Mouse (Mus musculus) CH12.LX (cell line): ENCODE results near the gene Col9a1.

Experiments
- CTCF ChIP-seq, 2 experiments: IDR thresholded peaks in 1 of 2; conservative IDR thresholded peaks in 1 of 2; 2 replicates each; pipeline ENCODE4 v1.5.1; 2011 to 2012; ENCODE audit warnings: low read depth in 2 of 2, low read length in 2 of 2, improper control_type of control experiment in 1 of 2, inconsistent platforms in 1 of 2, mild to moderate bottlenecking in 1 of 2, moderate library complexity in 1 of 2
- RAD21 ChIP-seq: IDR thresholded peaks from 2 replicates; pipeline ENCODE4 v1.6.1; 2011; ENCODE audit warnings: low read depth, mild to moderate bottlenecking, low read length, improper control_type of control experiment, moderate library complexity

- TF ChIP-seq RAD21 (no peak), CTCF (conservative IDR thresholded peaks at IDR 0.05 in 1 of 2, IDR thresholded peaks at IDR 0.05 in 1 of 2; ENCODE audit: low read depth in 2 of 2, low read length in 2 of 2) (no peak)
These were observed 67.5 kb downstream of the Col9a1 start for GRCm38 (mm10) chr1:24244931-24245330.
